Mouse (Mus musculus) urinary bladder, postnatal 36 days (tissue): ENCODE measurements around the gene Rbm43.

Source experiments
- DNase-seq, 2 experiments: peaks; one replicate each; pipeline ENCODE4 v3.0.0; 2022; ENCODE audit warnings: low spot score in 2 of 2, mixed read lengths in 1 of 2

Gene Rbm43

DNA sequence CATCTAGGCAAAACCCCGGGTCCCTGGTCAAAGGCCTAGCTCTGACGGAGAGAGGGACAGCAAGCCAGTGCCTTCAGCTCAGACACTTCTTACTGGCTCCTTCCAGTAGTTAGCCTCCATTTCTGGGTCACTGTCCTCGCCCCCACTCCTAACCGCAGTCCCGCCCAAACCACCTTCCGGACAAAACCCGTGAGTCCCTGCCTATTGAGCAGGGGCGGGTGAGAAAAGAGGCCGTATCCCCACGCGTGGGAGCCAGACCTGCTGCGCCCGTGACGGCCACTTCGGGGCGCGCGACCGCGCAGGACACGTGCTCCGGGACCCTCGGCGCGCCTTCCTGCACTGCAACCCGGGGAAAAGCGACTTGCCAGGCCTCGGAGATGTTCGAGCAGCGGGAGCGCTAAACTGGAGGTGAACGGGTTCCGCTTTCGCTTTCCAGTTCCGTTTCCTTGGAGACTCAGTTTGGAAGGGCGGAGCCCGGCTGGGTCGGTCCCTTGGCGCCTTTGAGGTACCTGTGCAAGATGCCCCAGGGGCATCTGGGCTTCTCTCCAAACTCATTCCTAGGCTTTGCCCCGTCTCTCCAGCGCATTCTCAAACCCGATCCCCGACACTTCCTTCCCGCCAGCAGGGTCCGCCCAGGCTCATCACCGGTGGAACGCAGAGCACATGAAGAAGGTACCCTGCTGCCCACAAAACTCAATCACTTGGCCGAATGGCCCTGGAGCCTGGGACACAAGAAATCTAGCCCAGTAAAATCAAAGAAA is at the start of gene Rbm43:
Gene Rbm43, minus strand, starts transcription at position 590 of the 761 bp plus-strand sequence.
- DNase-seq, result peak; percentile 66 to 73

DNA sequence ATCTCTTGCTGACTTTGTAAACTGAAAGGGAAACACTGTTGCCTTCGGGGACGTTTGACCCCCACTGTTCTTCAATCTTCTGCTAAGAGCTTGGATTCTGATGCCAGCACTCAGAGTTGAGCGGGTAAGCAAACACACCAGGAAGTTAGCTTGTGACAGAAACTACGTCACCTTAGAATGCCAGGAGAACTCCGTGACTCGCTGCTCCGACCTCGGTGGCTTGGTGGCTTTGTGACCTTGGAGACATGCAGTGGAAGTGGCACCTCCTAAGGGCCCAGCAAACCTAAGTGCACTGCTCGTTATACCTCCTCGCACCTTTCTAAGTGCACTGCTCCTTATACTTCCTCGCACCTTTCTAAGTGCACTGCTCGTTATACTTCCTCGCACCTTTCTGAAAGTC is 47.3 kb upstream of the Rbm43 start:
- no peak for DNase-seq

DNA sequence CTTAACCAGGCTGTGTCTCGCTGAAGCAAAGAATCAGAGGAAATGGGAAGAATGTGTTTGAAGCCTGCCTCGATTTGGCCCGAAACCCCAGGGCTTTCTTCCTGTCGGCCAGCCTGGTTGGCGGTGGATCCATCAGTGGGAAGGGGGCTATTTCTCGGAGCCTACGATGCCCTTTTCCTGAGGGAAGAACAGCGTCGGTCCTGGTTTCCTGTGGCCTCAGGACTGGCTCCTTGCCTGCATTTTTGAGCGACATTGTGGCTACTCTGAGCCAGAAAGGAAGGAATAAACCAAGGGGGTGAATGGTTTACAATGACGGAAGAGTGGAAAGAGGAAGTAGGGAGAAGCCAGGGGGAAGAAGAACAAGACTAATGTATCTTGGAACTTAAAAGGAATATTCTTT is 46.7 kb upstream of the Rbm43 start:
- DNase-seq, result no peak

DNA sequence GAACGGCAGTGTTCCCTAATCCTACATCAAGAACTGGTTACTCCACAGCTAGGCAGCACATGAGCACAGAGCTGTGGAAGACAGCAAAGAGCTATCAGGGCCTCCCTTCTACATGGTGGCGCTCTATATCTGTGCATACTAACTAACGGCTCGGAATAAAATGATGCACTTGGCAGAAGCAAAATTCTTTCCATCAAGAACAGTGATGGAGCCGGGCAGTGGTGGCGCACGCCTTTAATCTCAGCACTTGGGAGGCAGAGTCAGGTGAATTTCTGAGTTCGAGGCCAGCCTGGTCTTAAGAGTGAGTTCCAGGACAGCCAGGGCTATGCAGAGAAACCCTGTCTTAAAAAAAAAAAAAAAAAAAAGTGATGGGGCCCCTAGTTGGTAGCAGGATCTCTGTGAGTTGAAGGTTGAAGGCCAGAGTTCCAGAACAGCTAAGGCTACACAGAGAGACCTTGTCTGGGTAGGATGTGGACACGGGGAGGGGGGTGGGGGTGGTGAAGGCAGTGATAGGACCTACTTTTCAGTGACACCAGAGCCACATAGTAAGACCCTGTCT is 38.5 kb upstream of the Rbm43 start, which contains the start of gene Nmi:
Gene Nmi, minus strand, starts transcription at position 85 of the 559 bp plus-strand sequence.
- DNase-seq, result no peak

DNA sequence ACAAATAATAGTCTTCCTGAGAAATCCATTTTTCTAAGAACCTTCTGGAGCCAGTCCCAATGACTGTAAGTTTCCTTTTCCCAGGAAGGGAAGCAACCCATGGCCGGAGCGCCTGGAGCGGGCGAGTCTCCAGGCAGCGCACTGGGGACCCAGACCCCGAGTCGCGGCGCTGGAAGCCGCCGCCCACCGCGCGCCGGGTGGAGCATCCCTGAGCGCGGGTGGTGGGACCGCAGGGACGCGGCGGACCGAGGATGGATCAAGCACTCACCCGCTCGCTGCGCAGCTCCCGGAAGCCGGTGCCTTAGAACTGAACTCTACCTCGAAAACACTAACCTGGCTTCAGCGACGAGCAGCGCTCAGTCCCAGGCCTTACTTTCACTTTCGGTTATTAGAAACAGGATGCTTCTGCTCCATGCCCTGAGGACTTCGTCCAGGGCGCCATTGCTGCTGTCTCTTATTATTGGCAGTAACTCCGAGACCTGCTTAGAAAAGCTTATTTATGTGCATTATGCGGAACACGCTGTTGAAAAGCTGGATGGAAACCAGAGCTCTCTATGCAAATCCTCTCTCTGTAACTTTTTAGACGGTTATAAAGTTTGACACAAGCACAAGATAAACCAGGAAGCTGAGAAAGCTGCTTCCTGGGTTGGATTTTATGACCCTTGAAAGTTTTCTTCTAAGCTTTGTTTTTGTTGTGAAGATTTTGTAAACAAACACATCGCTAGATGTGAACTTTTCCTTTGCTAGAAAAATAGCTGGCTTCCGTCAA is 37.9 kb upstream of the Rbm43 start:
- peak; percentile 39 to 42 for DNase-seq

DNA sequence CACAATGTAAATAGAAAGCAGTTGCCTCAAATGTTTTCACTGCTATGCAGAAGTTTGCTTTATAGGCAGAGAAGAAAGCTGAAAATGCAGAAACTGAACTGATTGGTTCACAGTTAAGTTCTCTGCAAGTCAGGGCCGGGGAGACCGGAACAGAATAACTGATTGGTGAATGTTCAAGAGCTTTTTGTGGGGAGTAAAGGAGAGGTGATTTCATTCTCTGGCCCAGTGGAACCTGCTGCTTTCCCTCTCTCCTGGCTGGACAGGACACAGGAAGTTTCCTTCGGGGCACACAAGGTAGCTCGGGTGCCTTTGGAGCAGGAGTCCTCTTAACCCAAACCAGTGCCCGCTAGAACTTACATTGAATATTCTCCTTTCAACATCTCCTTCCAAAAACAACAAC is 37.2 kb upstream of the Rbm43 start:
- DNase-seq, result peak; percentile 4 to 24

DNA sequence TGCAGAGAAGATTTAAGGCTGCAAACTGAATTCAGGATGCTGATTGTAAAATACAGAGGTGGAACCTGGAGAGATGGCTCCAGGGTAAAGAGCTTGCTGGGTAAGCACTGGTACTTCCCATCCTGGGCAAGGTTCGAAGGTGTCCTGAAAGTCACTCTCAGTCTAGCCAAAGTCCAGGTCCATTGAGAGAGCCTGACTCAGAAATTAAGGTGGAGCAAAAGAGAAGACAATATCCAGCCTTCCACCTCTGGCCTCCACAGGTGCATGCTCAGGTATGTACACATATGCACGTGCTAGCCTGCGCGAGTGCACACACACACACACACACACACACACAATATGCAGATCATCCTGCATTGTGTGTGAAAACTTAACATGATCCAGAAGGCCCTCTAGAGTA is 35.9 kb upstream of the Rbm43 start:
- DNase-seq, result no peak

DNA sequence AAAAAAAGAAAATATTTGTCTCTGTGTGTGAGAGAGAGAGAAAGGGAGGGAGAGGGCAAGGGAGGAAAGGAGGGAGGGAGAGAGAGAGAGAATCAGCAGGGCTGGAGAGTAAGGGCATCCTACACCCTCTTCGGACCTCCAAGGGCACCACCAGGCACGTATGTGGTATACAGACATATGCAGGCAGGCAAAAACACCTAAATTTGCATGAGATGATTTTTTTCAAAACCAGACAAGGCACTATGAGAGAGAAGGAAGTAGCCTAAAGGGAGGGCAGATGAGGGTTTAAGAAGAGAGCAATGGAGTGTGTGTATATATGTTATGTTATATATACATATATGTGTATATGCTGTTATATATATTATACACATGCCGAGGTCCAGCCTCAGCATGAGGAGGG is 32.3 kb upstream of the Rbm43 start:
- DNase-seq, result no peak

DNA sequence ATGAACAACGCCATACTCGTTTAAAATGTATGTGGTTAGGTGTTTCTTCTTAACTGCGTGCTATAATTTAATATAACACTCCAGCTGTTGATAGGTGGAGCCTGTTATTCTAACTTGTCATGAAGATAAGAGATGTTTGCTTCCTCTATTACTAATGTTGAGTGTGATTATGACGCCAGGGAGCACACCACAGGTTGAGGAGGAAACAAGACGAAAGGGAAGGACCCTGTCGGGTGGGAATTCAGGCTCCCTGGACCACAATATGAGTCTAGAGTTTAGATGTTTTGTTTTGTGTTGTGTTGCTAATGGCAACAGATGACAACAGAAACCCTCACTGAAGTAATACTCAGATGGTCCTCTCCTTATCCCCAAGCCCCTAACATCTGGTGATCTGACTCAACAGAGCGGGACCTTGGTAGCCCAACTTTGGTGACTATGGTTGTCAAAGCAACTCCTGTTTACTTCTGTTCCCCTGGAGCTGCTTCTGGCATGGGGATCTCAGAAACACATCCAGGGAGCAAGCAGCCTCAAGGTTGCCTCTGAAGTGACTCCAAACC is 18.8 kb upstream of the Rbm43 start:
- no peak for DNase-seq

DNA sequence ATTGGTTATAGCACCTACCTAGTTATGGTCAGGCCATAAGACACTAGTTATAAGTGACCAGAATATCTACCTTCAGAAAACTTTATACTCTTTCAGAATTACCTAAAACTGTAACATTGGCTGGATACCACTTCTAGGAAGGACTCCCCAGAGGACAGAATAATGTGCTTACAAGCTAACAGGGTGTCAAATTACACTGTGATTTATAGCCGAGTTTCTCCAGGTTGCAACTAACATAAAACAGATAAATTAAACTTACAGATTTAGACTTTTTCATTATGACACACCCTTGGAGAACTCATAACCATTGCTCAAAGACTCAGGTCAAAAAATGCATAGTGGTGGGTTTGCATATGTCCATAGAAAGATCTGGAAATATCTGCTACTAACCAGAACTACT is 15.9 kb upstream of the Rbm43 start:
- no peak for DNase-seq

DNA sequence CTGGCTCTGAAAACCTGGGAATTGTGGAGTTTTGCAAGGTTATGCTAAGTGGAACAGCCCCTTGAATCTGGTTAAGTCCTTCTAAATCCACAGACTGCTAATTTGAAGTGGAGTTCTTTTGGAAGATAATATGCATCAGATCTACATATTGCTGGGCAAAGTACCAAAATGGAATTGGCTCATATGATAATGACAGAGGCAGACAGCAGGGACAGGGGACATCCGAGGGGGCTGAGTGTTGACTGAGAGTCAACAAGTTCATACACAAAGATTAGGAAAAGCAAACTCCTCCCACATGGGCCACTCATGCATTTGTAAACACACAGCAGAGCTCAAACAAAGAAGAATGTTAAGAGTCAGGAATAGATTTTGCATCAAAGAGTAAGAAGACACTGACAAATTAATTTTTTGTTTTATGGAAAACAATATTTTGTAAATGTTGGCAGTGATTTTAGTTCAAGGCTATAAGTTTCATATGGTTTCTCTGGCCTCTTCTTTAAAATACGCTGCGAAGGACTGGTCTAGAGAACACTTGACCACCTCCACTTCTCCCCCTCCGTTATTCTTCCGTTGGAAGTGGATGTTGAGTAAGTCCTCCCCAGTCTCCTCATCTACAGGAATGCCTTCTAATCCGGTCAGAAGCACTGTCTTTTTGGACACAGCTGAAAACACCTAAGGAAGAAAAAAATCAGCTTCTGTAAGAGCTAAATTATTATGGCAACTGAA is 13.3 kb upstream of the Rbm43 start:
- DNase-seq, result no peak

DNA sequence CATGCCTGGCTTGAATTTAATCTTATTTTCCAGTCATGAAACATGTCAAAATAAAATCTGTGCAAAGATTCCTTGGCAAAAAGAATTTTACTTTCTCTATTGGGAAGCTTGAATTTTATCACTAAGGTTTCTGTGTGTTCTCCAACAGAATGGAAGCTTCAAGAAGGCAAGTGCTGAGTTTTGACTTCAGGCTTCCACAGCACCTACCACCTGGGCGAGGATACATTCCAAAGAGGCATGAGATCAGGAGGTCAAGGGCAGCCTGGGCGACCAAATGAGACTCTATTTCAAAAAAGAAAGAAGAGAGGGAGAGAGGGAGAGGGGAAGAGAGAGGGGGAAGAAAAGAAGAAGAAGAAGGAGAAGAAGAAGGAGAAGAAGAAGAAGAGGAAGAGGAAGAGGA is 10.8 kb upstream of the Rbm43 start:
- no peak for DNase-seq

DNA sequence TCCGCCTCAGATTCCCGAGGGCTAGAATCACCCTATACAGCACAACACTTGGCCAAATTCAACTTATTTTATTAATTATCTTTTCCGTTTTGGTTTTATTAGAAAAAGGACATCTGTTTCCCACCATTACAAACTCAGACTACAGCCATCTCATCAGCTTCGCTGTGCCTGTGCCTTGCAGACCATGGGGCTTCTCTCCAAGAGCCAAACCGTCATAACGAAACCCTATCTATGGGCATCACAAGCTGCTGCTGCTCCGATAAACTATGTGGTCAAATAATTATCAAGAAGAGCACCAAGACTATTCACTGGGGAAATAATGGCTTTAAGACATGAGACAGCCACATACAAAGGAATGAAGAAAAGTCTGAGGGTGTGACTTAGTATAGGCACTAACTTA is 6.9 kb upstream of the Rbm43 start:
- no peak for DNase-seq

DNA sequence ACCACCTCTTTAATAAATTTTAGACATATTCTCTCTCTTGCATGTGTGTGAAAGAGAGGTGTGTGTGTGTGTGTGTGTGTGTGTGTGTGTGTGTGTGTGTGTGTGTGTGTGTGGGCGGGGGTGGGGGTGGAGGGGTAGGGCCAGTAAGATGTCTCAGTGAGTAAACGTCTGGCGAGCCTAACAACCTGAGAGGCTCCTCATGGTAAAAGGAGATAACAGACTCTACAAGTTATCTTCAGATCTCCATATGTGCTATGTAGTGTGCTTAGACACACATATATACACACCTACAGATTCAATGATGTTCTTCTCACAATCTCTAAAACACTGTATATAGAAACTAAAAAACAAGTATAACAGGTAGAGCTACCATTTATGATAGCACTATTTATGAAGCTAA is 3.8 kb upstream of the Rbm43 start:
- no peak for DNase-seq

DNA sequence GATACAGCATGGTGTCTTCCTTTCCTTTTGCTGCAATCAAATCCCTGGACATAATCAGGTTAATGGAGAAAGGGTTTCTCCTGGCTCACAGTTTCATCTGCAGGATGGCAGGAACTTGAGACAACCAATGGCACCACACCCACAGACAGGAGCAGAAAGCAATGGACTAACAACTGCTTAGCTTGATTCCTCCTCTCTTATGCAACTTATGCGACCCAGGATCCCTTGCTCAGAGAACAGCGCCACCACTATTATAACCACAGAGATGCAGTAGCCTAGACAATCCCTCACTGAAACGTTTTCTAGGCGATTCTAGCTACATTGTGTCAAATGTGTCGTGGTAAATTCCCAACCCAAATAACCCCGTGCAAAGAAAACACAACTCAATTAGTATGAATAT is 2.0 kb upstream of the Rbm43 start:
- DNase-seq, result no peak

DNA sequence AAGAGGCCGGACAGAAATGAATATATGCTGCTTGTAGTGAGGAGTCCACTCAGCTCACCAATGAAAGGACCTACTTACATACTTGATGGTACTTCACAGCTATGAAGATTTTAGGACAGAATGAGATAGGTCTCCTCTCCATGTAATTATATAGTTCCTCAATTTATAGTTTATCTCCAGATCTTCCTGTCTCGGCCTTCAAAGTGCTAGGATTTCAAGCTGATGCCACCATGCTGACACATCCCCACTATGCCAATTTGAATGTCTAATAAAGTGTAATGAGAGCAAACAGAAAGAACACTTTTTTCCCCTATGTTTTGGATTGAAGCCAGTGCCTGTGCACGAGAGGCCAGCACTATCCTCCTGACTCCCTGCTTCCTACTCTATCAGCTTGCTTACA is 1.6 kb upstream of the Rbm43 start:
- no peak for DNase-seq

DNA sequence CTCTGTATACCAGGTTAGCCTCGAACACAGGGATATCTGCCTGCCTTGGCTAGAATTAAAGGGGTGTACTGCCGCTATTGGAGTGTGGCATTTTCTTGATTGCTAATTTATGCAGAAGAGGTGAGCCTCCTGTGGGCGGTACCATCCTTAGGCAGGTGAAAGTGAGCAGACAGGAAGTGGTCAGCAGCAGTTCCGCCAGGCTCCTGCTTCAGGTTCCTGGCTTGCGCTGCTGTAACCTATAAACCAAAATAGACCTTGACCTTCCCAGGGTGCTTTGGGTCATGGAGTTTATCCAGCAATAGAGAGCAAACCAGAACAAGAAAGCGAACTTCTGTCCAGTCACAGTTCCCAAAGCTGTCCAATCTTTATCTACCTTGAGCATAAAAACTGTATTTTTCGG is 958 bp upstream of the Rbm43 start:
- DNase-seq, result no peak

DNA sequence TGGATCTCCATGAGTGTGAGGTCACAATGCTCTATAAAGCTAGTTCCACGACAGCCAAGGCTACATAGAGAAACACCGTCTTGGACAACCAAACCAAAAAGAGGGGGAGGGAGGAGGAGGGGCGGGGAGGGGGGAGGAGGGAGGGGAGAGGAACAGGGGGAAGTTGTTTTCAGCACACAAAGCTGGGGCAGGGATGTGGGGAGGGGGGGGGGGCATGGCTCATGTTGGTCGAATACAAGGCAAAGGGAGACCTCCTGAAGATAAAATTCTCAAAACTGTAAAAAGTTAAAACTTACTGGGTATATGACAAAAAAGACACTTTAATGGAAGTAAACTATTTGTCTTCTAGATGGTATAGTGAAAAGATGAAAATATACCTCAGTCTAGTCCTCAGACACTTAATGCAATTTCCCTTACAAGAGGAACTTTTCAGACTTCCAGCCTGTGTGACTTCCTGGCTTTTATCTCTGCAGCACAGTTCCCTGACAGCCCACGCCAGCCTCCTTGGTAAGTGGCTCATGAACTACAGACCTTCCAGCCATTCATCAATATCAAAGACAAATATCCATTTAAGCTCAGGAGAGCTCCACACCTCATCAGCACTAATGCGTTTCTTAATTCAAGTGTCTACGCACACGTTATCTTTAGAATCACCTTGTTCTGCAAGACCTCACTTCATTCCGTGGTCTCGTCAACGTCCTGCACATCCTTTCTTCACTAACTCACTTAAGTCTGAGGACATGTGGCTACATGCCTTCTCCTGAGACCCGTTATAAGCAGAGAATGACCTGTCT is 1.4 kb downstream of the Rbm43 start:
- DNase-seq, result no peak

DNA sequence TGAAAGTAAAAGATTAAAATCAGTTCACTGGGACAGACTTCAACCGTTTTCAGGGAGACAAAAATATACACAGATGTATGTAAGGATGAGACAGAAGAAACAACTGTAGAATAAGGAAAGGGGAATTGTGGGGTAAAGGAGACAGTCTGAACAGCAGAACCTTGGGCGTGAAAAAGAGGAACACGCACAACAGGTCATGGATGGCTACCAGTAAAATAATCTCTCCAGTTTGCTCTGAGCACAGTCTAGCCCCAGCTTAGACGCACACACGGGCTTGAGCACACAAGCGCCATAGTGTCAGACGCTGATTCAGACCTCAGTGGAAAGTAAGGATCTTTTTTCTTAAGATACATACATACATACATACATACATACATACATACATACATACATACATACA is 3.7 kb downstream of the Rbm43 start:
- no peak for DNase-seq

DNA sequence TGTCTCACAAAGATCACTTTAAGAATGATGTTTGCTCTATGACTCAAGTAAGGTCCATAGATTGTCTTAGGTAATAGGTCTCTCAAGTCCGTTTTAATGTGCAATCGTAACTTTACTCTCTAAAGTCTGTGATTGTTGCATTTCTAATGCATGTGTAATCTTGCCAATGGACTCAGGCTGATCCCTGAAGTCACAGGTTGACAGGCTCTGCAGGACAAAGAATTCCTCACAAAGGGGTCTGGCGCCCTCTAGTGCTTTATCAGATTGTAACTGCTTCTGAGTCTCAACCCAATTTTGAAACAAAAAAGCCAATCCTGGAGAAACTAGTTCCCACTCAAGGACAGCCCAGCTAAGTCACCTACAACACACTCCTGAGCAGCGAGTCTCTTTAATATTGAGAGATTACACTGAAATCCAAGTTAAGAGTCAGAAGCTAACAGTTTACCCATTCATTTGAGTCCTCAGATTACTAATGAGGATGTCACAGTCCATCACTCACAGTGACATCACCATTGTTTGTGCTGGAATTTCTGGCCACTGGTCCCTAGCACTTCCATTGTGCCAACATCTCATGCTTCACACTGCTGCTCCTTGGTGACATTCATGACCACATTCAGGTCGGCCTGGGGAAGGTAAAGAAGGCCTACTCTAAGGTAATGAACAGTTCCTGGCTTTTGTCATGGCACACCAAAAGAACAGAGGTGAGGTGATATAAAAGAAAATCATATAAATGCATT is 19.9 kb downstream of the Rbm43 start:
- DNase-seq, result peak; percentile 57 to 64
